Mouse (Mus musculus) erythroblast, embryonic 14.5 days (primary cell): ENCODE measurements around the gene Gm45521.

Experiments
- GATA1 ChIP-seq: IDR thresholded peaks from 2 replicates; pipeline ENCODE4 v1.6.1; 2012; ENCODE audit warnings: low read length, inconsistent platforms, mixed read lengths
- TAL1 ChIP-seq: IDR thresholded peaks from 3 replicates; pipeline ENCODE4 v1.6.1; 2012; ENCODE audit warnings: low read length, inconsistent platforms, mixed read lengths

GRCm38 (mm10) chr14:7989371-7989770 is 32.3 kb downstream of the Gm45521 start:
- TF ChIP-seq TAL1 (no peak), GATA1 (no peak)
